Comparison of ENCODE assay signal across 18 mouse cellular contexts in the genomic region with DNA sequence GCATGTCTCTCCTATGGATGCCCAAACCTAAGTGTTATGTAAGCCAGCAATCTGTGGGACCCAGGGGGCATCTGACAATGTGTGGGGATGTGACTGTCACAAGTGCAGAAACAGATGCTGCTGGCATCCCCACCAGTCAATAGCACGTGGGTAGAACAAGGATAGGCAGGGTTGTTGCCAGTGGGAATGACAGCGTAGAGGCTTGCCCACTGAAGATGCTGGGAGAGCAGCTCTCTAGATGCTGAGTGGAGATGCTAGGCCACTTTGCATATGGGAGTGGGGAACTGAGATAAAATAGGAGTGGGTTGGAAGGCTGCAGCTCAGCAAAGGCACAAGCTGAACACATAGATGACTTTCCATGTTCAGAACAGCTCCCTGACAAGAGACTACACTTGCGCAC. TPM values are rescaled to one million over a fixed set of nuclear protein-coding genes. Genes with fewer than 3 reads are reported as not detected.
A peak's percentile ranks its signal among the peaks of the same experiment; 100 is the strongest.
DNase-seq lines count a peak whose midpoint lies in the region; ATAC-seq and TF ChIP-seq lines count a peak whose summit lies in the region.
"Had no signal": no experiment of that assay in that cellular context is flagged by ENCODE, and none has a peak within 500 bp of the region (broad histone marks: within the 10 kb centered on the region; RNA-seq: fewer than 3 reads in every experiment).

No protein-coding gene starts in this region.

- peak overlapping the region; percentile 31; the same call in 1 of the 2 replicates for H3K27ac ChIP-seq in forebrain, embryonic 13.5 days
- H3K27ac ChIP-seq in forebrain, embryonic 10.5 days: no peak overlapping the region
- H3K27ac ChIP-seq in midbrain, embryonic 13.5 days: peak overlapping the region; percentile 75; the same call in 1 of the 2 replicates
- no peak overlapping the region for H3K27ac ChIP-seq in midbrain, embryonic 16.5 days (ENCODE audit: low read length)
- 0 out of 2 replicates have a peak overlapping the region, but pooled peaks have one; percentile 71 for H3K27ac ChIP-seq in hindbrain, embryonic 15.5 days (replicated peaks)
- peak overlapping the region; percentile 63 for H3K27ac ChIP-seq in neural tube, embryonic 15.5 days (replicated peaks)
- H3K27ac ChIP-seq in liver, postnatal 0 days (ENCODE audit: low read depth): no peak overlapping the region
- H3K27ac ChIP-seq: liver, embryonic 15.5 days had no signal

- no peak for ATAC-seq in forebrain, embryonic 13.5 days
- no peak for ATAC-seq in midbrain, embryonic 13.5 days
- ATAC-seq in midbrain, embryonic 16.5 days: no peak
- no peak for ATAC-seq in hindbrain, embryonic 15.5 days (ENCODE audit: low FRiP score, low read depth)
- no peak for ATAC-seq in neural tube, embryonic 15.5 days (ENCODE audit: low FRiP score)
- no peak for ATAC-seq in liver, postnatal 0 days

- H3K4me3 ChIP-seq in forebrain, embryonic 13.5 days: no peak overlapping the region
- H3K4me3 ChIP-seq in forebrain, embryonic 10.5 days: no peak overlapping the region
- H3K4me3 ChIP-seq in midbrain, embryonic 13.5 days (replicated peaks): no peak overlapping the region
- H3K4me3 ChIP-seq in midbrain, embryonic 16.5 days (ENCODE audit: low read depth, low read length): no peak overlapping the region
- H3K4me3 ChIP-seq in hindbrain, embryonic 15.5 days: no peak overlapping the region
- no peak overlapping the region for H3K4me3 ChIP-seq in neural tube, embryonic 15.5 days (replicated peaks)
- no peak overlapping the region for H3K4me3 ChIP-seq in liver, postnatal 0 days (ENCODE audit: low read depth, low read length)
- H3K4me3 ChIP-seq: liver, embryonic 15.5 days had no signal

- H3K36me3 ChIP-seq in forebrain, embryonic 13.5 days (ENCODE audit: poor library complexity, severe bottlenecking): peaks cover 61% of the 10 kb centered on the region
- peaks cover 59% of the 10 kb centered on the region for H3K36me3 ChIP-seq in forebrain, embryonic 10.5 days (replicated peaks)
- peaks cover 43% of the 10 kb centered on the region for H3K36me3 ChIP-seq in midbrain, embryonic 13.5 days
- no peaks in the 10 kb centered on the region; the same call in 1 of the 2 replicates for H3K36me3 ChIP-seq in midbrain, embryonic 16.5 days (ENCODE audit: control insufficient read depth, insufficient read depth, low read length)
- no peaks in the 10 kb centered on the region; the same call in none of the 2 replicates for H3K36me3 ChIP-seq in hindbrain, embryonic 15.5 days
- H3K36me3 ChIP-seq in neural tube, embryonic 15.5 days: peaks cover 14% of the 10 kb centered on the region; the same call in 1 of the 2 replicates
- no peaks in the 10 kb centered on the region for H3K36me3 ChIP-seq in liver, postnatal 0 days (replicated peaks; ENCODE audit: insufficient read depth, low read length)
- H3K36me3 ChIP-seq: liver, embryonic 15.5 days had no signal

- WGBS in forebrain, embryonic 13.5 days: 97% methylated on average over 3 of the region's 3 CpGs
- 92% methylated on average over 3 of the region's 3 CpGs for WGBS in forebrain, embryonic 10.5 days
- 97% methylated on average over 3 of the region's 3 CpGs for WGBS in midbrain, embryonic 13.5 days
- 91% methylated on average over 3 of the region's 3 CpGs for WGBS in midbrain, embryonic 16.5 days
- WGBS in hindbrain, embryonic 15.5 days: 89% methylated on average over 3 of the region's 3 CpGs
- WGBS in neural tube, embryonic 15.5 days: 91% methylated on average over 3 of the region's 3 CpGs
- 89% methylated on average over 3 of the region's 3 CpGs for WGBS in liver, postnatal 0 days (ENCODE audit: insufficient replicate concordance)

- no peaks in the 10 kb centered on the region for H3K9me3 ChIP-seq in forebrain, embryonic 13.5 days (replicated peaks)
- no peaks in the 10 kb centered on the region for H3K9me3 ChIP-seq in forebrain, embryonic 10.5 days
- no peaks in the 10 kb centered on the region for H3K9me3 ChIP-seq in midbrain, embryonic 13.5 days
- no peaks in the 10 kb centered on the region for H3K9me3 ChIP-seq in midbrain, embryonic 16.5 days (replicated peaks; ENCODE audit: control insufficient read depth, low read length, poor library complexity, severe bottlenecking)
- no peaks in the 10 kb centered on the region for H3K9me3 ChIP-seq in hindbrain, embryonic 15.5 days
- no peaks in the 10 kb centered on the region for H3K9me3 ChIP-seq in neural tube, embryonic 15.5 days (replicated peaks)
- no peaks in the 10 kb centered on the region for H3K9me3 ChIP-seq in liver, postnatal 0 days (ENCODE audit: low read length)
- H3K9me3 ChIP-seq: liver, embryonic 15.5 days had no signal

- no peak for TF ChIP-seq CTCF in liver, postnatal 0 days (IDR thresholded peaks at IDR 0.05; ENCODE audit: low read depth)

- peak overlapping the region; percentile 56 for H3K9ac ChIP-seq in forebrain, embryonic 13.5 days
- no peak overlapping the region for H3K9ac ChIP-seq in midbrain, embryonic 13.5 days (replicated peaks)
- no peak overlapping the region for H3K9ac ChIP-seq in midbrain, embryonic 16.5 days (ENCODE audit: low read depth, low read length)
- H3K9ac ChIP-seq in hindbrain, embryonic 15.5 days: no peak overlapping the region
- H3K9ac ChIP-seq in neural tube, embryonic 15.5 days (replicated peaks): no peak overlapping the region; the same call in 1 of the 2 replicates
- no peak overlapping the region for H3K9ac ChIP-seq in liver, postnatal 0 days (replicated peaks)
- H3K9ac ChIP-seq: liver, embryonic 15.5 days had no signal

- no peaks in the 10 kb centered on the region for H3K27me3 ChIP-seq in forebrain, embryonic 13.5 days
- no peaks in the 10 kb centered on the region for H3K27me3 ChIP-seq in forebrain, embryonic 10.5 days (ENCODE audit: poor library complexity, severe bottlenecking)
- H3K27me3 ChIP-seq in midbrain, embryonic 13.5 days: no peaks in the 10 kb centered on the region
- H3K27me3 ChIP-seq in midbrain, embryonic 16.5 days (ENCODE audit: control insufficient read depth, insufficient read depth, low read depth, low read length): no peaks in the 10 kb centered on the region
- H3K27me3 ChIP-seq in hindbrain, embryonic 15.5 days: no peaks in the 10 kb centered on the region
- no peaks in the 10 kb centered on the region for H3K27me3 ChIP-seq in neural tube, embryonic 15.5 days (replicated peaks)
- H3K27me3 ChIP-seq in liver, postnatal 0 days (ENCODE audit: insufficient read depth, low read length): no peaks in the 10 kb centered on the region
- H3K27me3 ChIP-seq: liver, embryonic 15.5 days had no signal

- no peak for TF ChIP-seq EP300 in liver, postnatal 0 days (IDR thresholded peaks at IDR 0.05; ENCODE audit: low read depth)

- H3K4me1 ChIP-seq in forebrain, embryonic 13.5 days: peaks cover 51% of the 10 kb centered on the region
- peaks cover 22% of the 10 kb centered on the region for H3K4me1 ChIP-seq in forebrain, embryonic 10.5 days
- peaks cover 32% of the 10 kb centered on the region for H3K4me1 ChIP-seq in midbrain, embryonic 13.5 days (replicated peaks)
- H3K4me1 ChIP-seq in midbrain, embryonic 16.5 days (ENCODE audit: control insufficient read depth, insufficient read depth, low read length): peaks cover 15% of the 10 kb centered on the region
- peaks cover 24% of the 10 kb centered on the region for H3K4me1 ChIP-seq in hindbrain, embryonic 15.5 days (replicated peaks)
- H3K4me1 ChIP-seq in neural tube, embryonic 15.5 days: peaks cover 37% of the 10 kb centered on the region
- peaks cover 2% of the 10 kb centered on the region for H3K4me1 ChIP-seq in liver, postnatal 0 days (ENCODE audit: insufficient read depth)

- no peak overlapping the region for H3K4me2 ChIP-seq in forebrain, embryonic 13.5 days
- H3K4me2 ChIP-seq in midbrain, embryonic 13.5 days (replicated peaks): no peak overlapping the region
- H3K4me2 ChIP-seq in midbrain, embryonic 16.5 days (ENCODE audit: low read length): no peak overlapping the region
- no peak overlapping the region for H3K4me2 ChIP-seq in hindbrain, embryonic 15.5 days
- no peak overlapping the region for H3K4me2 ChIP-seq in neural tube, embryonic 15.5 days
- H3K4me2 ChIP-seq in liver, postnatal 0 days (ENCODE audit: low read depth, low read length): no peak overlapping the region
- H3K4me2 ChIP-seq: heart, embryonic 11.5 days; liver, embryonic 15.5 days had no signal

- no peak for DNase-seq in forebrain, embryonic 10.5 days (ENCODE audit: extremely low spot score, low spot score)
- DNase-seq in ovary, postnatal 36 days (ENCODE audit: low spot score): no peak
- no peak for DNase-seq in liver, postnatal 0 days
- DNase-seq: adrenal gland, adult 2 months; embryo, embryonic 11 days; gastrocnemius, postnatal 14 days; heart, postnatal 4 days; kidney, adult 2 months; kidney, postnatal 36 days; spleen, adult 18-20 months; thymus, postnatal 4 days had no signal

RNA-seq across cellular contexts. Expression of a gene that starts 4.3 kb away (rescaled TPM):
- 61.3 and 71.1 TPM in 2 replicates for polyA plus RNA-seq in forebrain, embryonic 13.5 days (2015; fragmentation: Nextera tagmentation; extraction: Ambion mirVana)
- 60.6 and 61.5 TPM in 2 replicates for polyA plus RNA-seq in forebrain, embryonic 10.5 days (2016; fragmentation: Nextera tagmentation; extraction: Ambion mirVana)
- 84.4 and 97.1 TPM in 2 replicates for polyA plus RNA-seq in midbrain, embryonic 13.5 days (2015; fragmentation: Nextera tagmentation; extraction: Ambion mirVana)
- polyA plus RNA-seq in midbrain, embryonic 16.5 days (2015; fragmentation: Nextera tagmentation; extraction: Ambion mirVana): 81.8 and 83.3 TPM in 2 replicates
- 83.6 and 97.5 TPM in 2 replicates for polyA plus RNA-seq in hindbrain, embryonic 15.5 days (2015; fragmentation: Nextera tagmentation; extraction: Ambion mirVana)
- polyA plus RNA-seq in neural tube, embryonic 15.5 days (2015; fragmentation: Nextera tagmentation; extraction: Ambion mirVana): 71.3 and 77.4 TPM in 2 replicates
- 9.1 and 9.7 TPM in 2 replicates for polyA plus RNA-seq in liver, postnatal 0 days (2015; fragmentation: Nextera tagmentation; extraction: Ambion mirVana)

RNA-seq across cellular contexts. Expression of a gene that starts 13.4 kb away (rescaled TPM):
- polyA plus RNA-seq in forebrain, embryonic 13.5 days (2015; fragmentation: Nextera tagmentation; extraction: Ambion mirVana): 121 and 149 TPM in 2 replicates
- 32.6 and 33.0 TPM in 2 replicates for polyA plus RNA-seq in forebrain, embryonic 10.5 days (2016; fragmentation: Nextera tagmentation; extraction: Ambion mirVana)
- polyA plus RNA-seq in midbrain, embryonic 13.5 days (2015; fragmentation: Nextera tagmentation; extraction: Ambion mirVana): 106 and 124 TPM in 2 replicates
- 122 and 158 TPM in 2 replicates for polyA plus RNA-seq in midbrain, embryonic 16.5 days (2015; fragmentation: Nextera tagmentation; extraction: Ambion mirVana)
- 158 and 181 TPM in 2 replicates for polyA plus RNA-seq in hindbrain, embryonic 15.5 days (2015; fragmentation: Nextera tagmentation; extraction: Ambion mirVana)
- polyA plus RNA-seq in neural tube, embryonic 15.5 days (2015; fragmentation: Nextera tagmentation; extraction: Ambion mirVana): 127 and 155 TPM in 2 replicates
- 1.9 and 3.2 TPM in 2 replicates for polyA plus RNA-seq in liver, postnatal 0 days (2015; fragmentation: Nextera tagmentation; extraction: Ambion mirVana)

RNA-seq across cellular contexts. Expression of a gene that starts 17.6 kb away (rescaled TPM):
- 3.5 and 3.9 TPM in 2 replicates for polyA plus RNA-seq in forebrain, embryonic 13.5 days (2015; fragmentation: Nextera tagmentation; extraction: Ambion mirVana)
- polyA plus RNA-seq in forebrain, embryonic 10.5 days (2016; fragmentation: Nextera tagmentation; extraction: Ambion mirVana): 1.7 and 1.8 TPM in 2 replicates
- 4.0 and 4.4 TPM in 2 replicates for polyA plus RNA-seq in midbrain, embryonic 13.5 days (2015; fragmentation: Nextera tagmentation; extraction: Ambion mirVana)
- 4.9 and 5.3 TPM in 2 replicates for polyA plus RNA-seq in midbrain, embryonic 16.5 days (2015; fragmentation: Nextera tagmentation; extraction: Ambion mirVana)
- 4.4 and 5.7 TPM in 2 replicates for polyA plus RNA-seq in hindbrain, embryonic 15.5 days (2015; fragmentation: Nextera tagmentation; extraction: Ambion mirVana)
- polyA plus RNA-seq in neural tube, embryonic 15.5 days (2015; fragmentation: Nextera tagmentation; extraction: Ambion mirVana): 6.6 TPM in 2 replicates
- 2.8 TPM in 2 replicates for polyA plus RNA-seq in liver, postnatal 0 days (2015; fragmentation: Nextera tagmentation; extraction: Ambion mirVana)

RNA-seq across cellular contexts. Expression of a gene that starts 32.1 kb away (rescaled TPM):
- polyA plus RNA-seq in forebrain, embryonic 13.5 days (2015; fragmentation: Nextera tagmentation; extraction: Ambion mirVana): 5.1 and 5.2 TPM in 2 replicates
- polyA plus RNA-seq in forebrain, embryonic 10.5 days (2016; fragmentation: Nextera tagmentation; extraction: Ambion mirVana): 18.3 and 22.1 TPM in 2 replicates
- polyA plus RNA-seq in midbrain, embryonic 13.5 days (2015; fragmentation: Nextera tagmentation; extraction: Ambion mirVana): 5.1 and 5.2 TPM in 2 replicates
- 4.7 and 5.1 TPM in 2 replicates for polyA plus RNA-seq in midbrain, embryonic 16.5 days (2015; fragmentation: Nextera tagmentation; extraction: Ambion mirVana)
- 7.4 and 8.8 TPM in 2 replicates for polyA plus RNA-seq in hindbrain, embryonic 15.5 days (2015; fragmentation: Nextera tagmentation; extraction: Ambion mirVana)
- 7.9 and 15.5 TPM in 2 replicates for polyA plus RNA-seq in neural tube, embryonic 15.5 days (2015; fragmentation: Nextera tagmentation; extraction: Ambion mirVana)
- 8.2 and 12.1 TPM in 2 replicates for polyA plus RNA-seq in liver, postnatal 0 days (2015; fragmentation: Nextera tagmentation; extraction: Ambion mirVana)

Comparison
In these comparisons a context has a peak if more than half of its experiments do, and no peak if none do; other contexts are left out.
1. H3K27ac ChIP-seq: peak in forebrain, embryonic 13.5 days (single experiment), midbrain, embryonic 13.5 days (single experiment), hindbrain, embryonic 15.5 days (single experiment) and neural tube, embryonic 15.5 days (single experiment); none in forebrain, embryonic 10.5 days (single experiment), midbrain, embryonic 16.5 days (single experiment) and liver, postnatal 0 days (single experiment).